Mouse (Mus musculus): ENCODE results near the gene Elavl3. TPM values are rescaled to one million over a fixed set of nuclear protein-coding genes. Genes with fewer than 3 reads are reported as not detected.

Elavl3 gene
- polyA plus RNA-seq, 1 experiment, result not detected

GRCm38 (mm10) chr9:21983911-21984310, 67.9 kb downstream of the Elavl3 start:
- peaks cover 13% of the 10 kb centered on the region; the same call in 1 of the 2 replicates for H3K27me3 ChIP-seq (ENCODE audit: control insufficient read depth, insufficient read depth, low read length)
- 77% methylated on average over 3 of the region's 3 CpGs for WGBS
- DNase-seq (ENCODE audit: low read depth in 1 of 2, low spot score in 2 of 2), result no peak
- no peaks in the 10 kb centered on the region for H3K36me3 ChIP-seq (ENCODE audit: control insufficient read depth, insufficient read depth, low read length)
- TF ChIP-seq POLR2A (IDR thresholded peaks at IDR 0.05; ENCODE audit: low read depth, low read length) (no peak), CTCF (IDR thresholded peaks at IDR 0.05; ENCODE audit: extremely low read depth, insufficient read depth, insufficient read length, insufficient replicate concordance) (no peak)
- no peak overlapping the region for H3K4me3 ChIP-seq (ENCODE audit: extremely low read depth, insufficient read depth, insufficient read length)
- peaks cover 6% of the 10 kb centered on the region; the same call in 1 of the 2 replicates for H3K4me1 ChIP-seq (ENCODE audit: control insufficient read depth, insufficient read depth, insufficient read length)
- no peak overlapping the region for H3K27ac ChIP-seq (ENCODE audit: insufficient read depth, low read length)

DNA sequence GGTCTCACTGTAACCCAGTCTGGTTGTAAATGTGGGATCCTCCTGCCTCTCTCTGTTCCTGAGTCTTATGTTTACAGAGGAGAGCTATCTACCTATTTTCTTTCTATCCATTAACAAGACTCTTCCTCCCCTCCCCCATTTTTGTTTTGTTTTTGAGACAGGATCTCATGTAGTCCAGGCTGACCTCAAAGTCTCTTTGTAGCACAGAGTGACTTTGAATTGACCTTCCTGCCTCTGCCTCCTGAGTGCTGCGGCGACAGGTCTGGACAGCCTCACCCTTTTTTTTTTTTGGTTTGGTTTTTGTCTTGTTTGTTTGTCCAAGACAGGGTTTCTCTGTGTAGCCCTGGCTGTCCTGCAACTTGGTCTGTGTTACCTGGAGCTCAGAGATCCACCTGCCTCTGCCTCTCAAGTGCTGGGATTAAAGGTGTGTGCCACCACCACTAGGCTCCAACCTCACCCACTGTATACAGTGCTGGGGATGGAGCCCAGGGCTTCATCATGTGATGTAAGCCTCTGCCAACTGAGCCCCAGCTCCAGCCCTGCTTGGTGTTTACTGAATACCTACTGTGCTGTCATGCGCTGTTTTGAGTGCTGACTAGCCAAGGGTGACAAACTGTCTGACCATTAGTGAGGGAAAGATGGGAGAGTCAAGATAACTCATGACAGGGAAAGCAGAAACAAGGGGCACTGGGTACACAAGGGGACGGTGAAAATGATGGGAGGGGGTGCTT, 73.3 kb downstream of the Elavl3 start:
- Histone ChIP-seq H3K4me1 (ENCODE audit: control insufficient read depth, insufficient read depth, insufficient read length) (no peaks in the 10 kb centered on the region), H3K27ac (ENCODE audit: insufficient read depth, low read length) (no peak overlapping the region), H3K4me3 (ENCODE audit: extremely low read depth, insufficient read depth, insufficient read length) (no peak overlapping the region), H3K27me3 (ENCODE audit: control insufficient read depth, insufficient read depth, low read length) (0 out of 2 replicates have a peak, but pooled peaks cover 1% of the 10 kb centered on the region), H3K36me3 (ENCODE audit: control insufficient read depth, insufficient read depth, low read length) (no peaks in the 10 kb centered on the region)
- DNase-seq (ENCODE audit: low read depth in 1 of 2, low spot score in 2 of 2), result no peak
- TF ChIP-seq POLR2A (IDR thresholded peaks at IDR 0.05; ENCODE audit: low read depth, low read length), result no peak
- no peak for TF ChIP-seq CTCF (IDR thresholded peaks at IDR 0.05; ENCODE audit: extremely low read depth, insufficient read depth, insufficient read length, insufficient replicate concordance)
- WGBS, result 90% methylated on average over 4 of the region's 4 CpGs

GRCm38 (mm10) chr9:21977972-21978371, 73.9 kb downstream of the Elavl3 start:
- TF ChIP-seq POLR2A (IDR thresholded peaks at IDR 0.05; ENCODE audit: low read depth, low read length), result no peak
- TF ChIP-seq CTCF (IDR thresholded peaks at IDR 0.05; ENCODE audit: extremely low read depth, insufficient read depth, insufficient read length, insufficient replicate concordance), result peak; percentile 64; the same call in 1 of the 2 replicates
- Histone ChIP-seq H3K27me3 (ENCODE audit: control insufficient read depth, insufficient read depth, low read length) (no peaks in the 10 kb centered on the region), H3K4me1 (ENCODE audit: control insufficient read depth, insufficient read depth, insufficient read length) (no peaks in the 10 kb centered on the region), H3K36me3 (ENCODE audit: control insufficient read depth, insufficient read depth, low read length) (no peaks in the 10 kb centered on the region), H3K4me3 (ENCODE audit: extremely low read depth, insufficient read depth, insufficient read length) (no peak overlapping the region), H3K27ac (ENCODE audit: insufficient read depth, low read length) (no peak overlapping the region)
- 34% methylated on average over 2 of the region's 2 CpGs for WGBS
- DNase-seq (ENCODE audit: low read depth in 1 of 2, low spot score in 2 of 2), result peak in 1 of 2 experiments; percentile 32

DNA sequence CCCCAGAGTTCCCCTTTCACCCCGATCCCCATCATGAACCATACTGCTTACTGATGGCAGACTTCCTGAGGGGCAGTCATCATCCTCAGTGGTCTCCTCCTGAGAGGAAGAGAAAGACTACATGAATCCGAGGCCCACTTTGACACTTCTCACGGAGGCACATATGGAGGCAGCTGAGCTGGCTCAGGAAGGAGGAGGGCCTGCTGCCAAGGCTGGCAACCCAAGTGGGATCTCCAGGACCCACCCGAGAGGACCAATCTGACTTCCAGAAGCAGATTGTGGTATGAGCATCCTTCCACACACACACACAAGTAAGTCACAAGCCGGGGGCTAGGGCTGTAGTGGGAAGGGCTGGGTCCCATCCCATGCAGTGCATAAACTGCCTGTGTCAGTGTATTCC, 74.5 kb downstream of the Elavl3 start:
- 87% methylated on average over 5 of the region's 5 CpGs for WGBS

DNA sequence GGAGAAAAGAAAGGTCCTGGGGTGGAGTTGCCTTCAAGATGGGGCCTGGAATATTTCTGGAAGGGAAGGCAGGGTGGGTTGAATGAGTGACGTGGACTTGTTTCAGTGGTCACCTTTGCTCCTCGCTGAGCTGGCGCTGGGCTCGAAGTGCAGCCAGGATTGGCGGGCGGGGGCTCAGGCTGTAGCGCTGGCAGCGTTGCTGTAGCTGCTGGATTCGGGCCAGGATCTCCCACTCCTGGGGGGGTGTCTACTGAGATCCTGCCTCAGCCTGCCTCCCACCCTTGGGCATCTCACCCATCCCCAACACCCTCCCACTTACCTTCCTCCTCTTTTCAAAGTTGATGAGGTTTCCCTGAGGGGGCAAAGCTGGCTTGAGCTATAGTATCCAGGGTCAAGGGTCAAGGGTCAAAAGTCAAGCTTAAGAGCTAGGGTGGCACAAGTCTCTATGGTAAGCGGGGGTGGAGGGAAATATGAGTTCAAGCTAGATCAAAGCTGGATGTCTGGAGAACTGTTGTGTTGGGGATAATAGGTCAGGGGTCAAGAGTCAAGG, 75.1 kb downstream of the Elavl3 start:
- DNase-seq (ENCODE audit: low read depth in 1 of 2, low spot score in 2 of 2), result no peak
- 89% methylated on average over 10 of the region's 10 CpGs for WGBS
- H3K36me3 ChIP-seq (ENCODE audit: control insufficient read depth, insufficient read depth, low read length), result no peaks in the 10 kb centered on the region
- H3K27ac ChIP-seq (ENCODE audit: insufficient read depth, low read length), result no peak overlapping the region
- no peak for TF ChIP-seq POLR2A (IDR thresholded peaks at IDR 0.05; ENCODE audit: low read depth, low read length)
- TF ChIP-seq CTCF (IDR thresholded peaks at IDR 0.05; ENCODE audit: extremely low read depth, insufficient read depth, insufficient read length, insufficient replicate concordance), result no peak
- H3K27me3 ChIP-seq (ENCODE audit: control insufficient read depth, insufficient read depth, low read length), result no peaks in the 10 kb centered on the region
- no peak overlapping the region for H3K4me3 ChIP-seq (ENCODE audit: extremely low read depth, insufficient read depth, insufficient read length)
- no peaks in the 10 kb centered on the region for H3K4me1 ChIP-seq (ENCODE audit: control insufficient read depth, insufficient read depth, insufficient read length)

More for the DNA sequence above, 74.5 kb downstream of the Elavl3 start:
- no peak overlapping the region for H3K27ac ChIP-seq (ENCODE audit: insufficient read depth, low read length)
- no peak overlapping the region for H3K4me3 ChIP-seq (ENCODE audit: extremely low read depth, insufficient read depth, insufficient read length)
- no peak for TF ChIP-seq POLR2A (IDR thresholded peaks at IDR 0.05; ENCODE audit: low read depth, low read length)
- no peak for TF ChIP-seq CTCF (IDR thresholded peaks at IDR 0.05; ENCODE audit: extremely low read depth, insufficient read depth, insufficient read length, insufficient replicate concordance)
- H3K36me3 ChIP-seq (ENCODE audit: control insufficient read depth, insufficient read depth, low read length), result no peaks in the 10 kb centered on the region
- H3K27me3 ChIP-seq (ENCODE audit: control insufficient read depth, insufficient read depth, low read length), result no peaks in the 10 kb centered on the region
- DNase-seq (ENCODE audit: low read depth in 1 of 2, low spot score in 2 of 2), result no peak
- no peaks in the 10 kb centered on the region for H3K4me1 ChIP-seq (ENCODE audit: control insufficient read depth, insufficient read depth, insufficient read length)

GRCm38 (mm10) chr9:21969304-21969703, 82.5 kb downstream of the Elavl3 start:
- DNase-seq (ENCODE audit: low read depth in 1 of 2, low spot score in 2 of 2), result no peak
- Histone ChIP-seq H3K4me3 (ENCODE audit: extremely low read depth, insufficient read depth, insufficient read length) (no peak overlapping the region), H3K36me3 (ENCODE audit: control insufficient read depth, insufficient read depth, low read length) (no peaks in the 10 kb centered on the region), H3K27ac (ENCODE audit: insufficient read depth, low read length) (no peak overlapping the region), H3K4me1 (ENCODE audit: control insufficient read depth, insufficient read depth, insufficient read length) (no peaks in the 10 kb centered on the region), H3K27me3 (ENCODE audit: control insufficient read depth, insufficient read depth, low read length) (no peaks in the 10 kb centered on the region)
- WGBS, result 85% methylated on average over 4 of the region's 4 CpGs
- TF ChIP-seq CTCF (IDR thresholded peaks at IDR 0.05; ENCODE audit: extremely low read depth, insufficient read depth, insufficient read length, insufficient replicate concordance), result no peak
- TF ChIP-seq POLR2A (IDR thresholded peaks at IDR 0.05; ENCODE audit: low read depth, low read length), result no peak

DNA sequence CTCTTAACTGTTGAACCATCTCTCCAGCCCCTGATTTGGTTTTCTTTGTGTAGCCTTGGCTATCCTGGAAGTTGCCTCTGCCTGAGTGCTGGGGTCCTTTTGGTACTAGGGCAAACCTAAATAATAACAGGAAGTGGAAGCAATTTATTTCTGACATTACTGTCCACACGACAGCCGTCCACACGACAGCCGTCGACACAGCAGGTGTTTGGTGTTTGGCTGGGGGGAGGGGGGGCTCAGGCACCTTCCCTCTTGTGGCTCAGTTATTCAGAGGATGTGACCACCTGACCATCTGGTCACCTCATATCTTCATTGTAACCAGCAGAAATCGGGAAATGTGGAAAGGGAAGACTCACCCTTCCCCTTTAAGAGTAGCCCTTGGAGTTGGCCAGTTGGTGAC, 82.9 kb downstream of the Elavl3 start:
- Histone ChIP-seq H3K27ac (ENCODE audit: insufficient read depth, low read length) (no peak overlapping the region), H3K36me3 (ENCODE audit: control insufficient read depth, insufficient read depth, low read length) (no peaks in the 10 kb centered on the region), H3K27me3 (ENCODE audit: control insufficient read depth, insufficient read depth, low read length) (no peaks in the 10 kb centered on the region), H3K4me3 (ENCODE audit: extremely low read depth, insufficient read depth, insufficient read length) (no peak overlapping the region), H3K4me1 (ENCODE audit: control insufficient read depth, insufficient read depth, insufficient read length) (no peaks in the 10 kb centered on the region)
- DNase-seq (ENCODE audit: low read depth in 1 of 2, low spot score in 2 of 2), result no peak
- no peak for TF ChIP-seq POLR2A (IDR thresholded peaks at IDR 0.05; ENCODE audit: low read depth, low read length)
- no peak for TF ChIP-seq CTCF (IDR thresholded peaks at IDR 0.05; ENCODE audit: extremely low read depth, insufficient read depth, insufficient read length, insufficient replicate concordance)
- 26% methylated on average over 6 of the region's 6 CpGs for WGBS

Other genes with a start within 250 kb of the Elavl3 start
- 0.60 and 1.3 TPM in 2 replicates for gene Angptl8, start 216.5 kb downstream of the Elavl3 start, polyA plus RNA-seq (2012; rRNA removed)
- 43.3 and 47.6 TPM in 2 replicates for gene Dock6, start 199.4 kb downstream of the Elavl3 start, polyA plus RNA-seq (2012; rRNA removed)
- gene Rab3d, start 133.8 kb downstream of the Elavl3 start, polyA plus RNA-seq (2012; rRNA removed), result 21.1 and 29.6 TPM in 2 replicates
- gene Ccdc159, start 124.6 kb downstream of the Elavl3 start, polyA plus RNA-seq (2012; rRNA removed), result 0.75 and 0.95 TPM in 2 replicates
- gene Tmem205, start 124.5 kb downstream of the Elavl3 start, polyA plus RNA-seq (2012; rRNA removed), result 19.4 and 24.1 TPM in 2 replicates
- 2.6 and 3.9 TPM in 2 replicates for gene Plppr2, start 115.0 kb downstream of the Elavl3 start, polyA plus RNA-seq (2012; rRNA removed)
- 6.5 and 7.4 TPM in 2 replicates for gene Swsap1, start 96.3 kb downstream of the Elavl3 start, polyA plus RNA-seq (2012; rRNA removed)
- gene Epor, start 88.5 kb downstream of the Elavl3 start, polyA plus RNA-seq (2012; rRNA removed), result 49.5 and 59.5 TPM in 2 replicates
- gene Rgl3, start 62.6 kb downstream of the Elavl3 start, polyA plus RNA-seq (2012; rRNA removed), result 7.4 and 8.0 TPM in 2 replicates
- 0.12 TPM in 1 of 2 replicates, not detected in the other for gene Ccdc151, start 49.4 kb downstream of the Elavl3 start, polyA plus RNA-seq (2012; rRNA removed)
- gene Prkcsh, start 49.2 kb downstream of the Elavl3 start, polyA plus RNA-seq (2012; rRNA removed), result 47.4 and 48.7 TPM in 2 replicates
- not detected in 2 replicates for gene Gm49318, start 19.2 kb upstream of the Elavl3 start, polyA plus RNA-seq (2012; rRNA removed)
- 21.6 and 28.1 TPM in 2 replicates for gene Zfp653, start 19.4 kb upstream of the Elavl3 start, polyA plus RNA-seq (2012; rRNA removed)
- 21.8 and 30.1 TPM in 2 replicates for gene Ecsit, start 33.4 kb upstream of the Elavl3 start, polyA plus RNA-seq (2012; rRNA removed)
- 7.2 and 8.0 TPM in 2 replicates for gene Cnn1, start 47.2 kb upstream of the Elavl3 start, polyA plus RNA-seq (2012; rRNA removed)
- gene Elof1, start 65.1 kb upstream of the Elavl3 start, polyA plus RNA-seq (2012; rRNA removed), result 70.2 and 89.3 TPM in 2 replicates
- gene Acp5, start 83.7 kb upstream of the Elavl3 start, polyA plus RNA-seq (2012; rRNA removed), result 309 and 340 TPM in 2 replicates
- gene Pigyl, start 104.8 kb upstream of the Elavl3 start, polyA plus RNA-seq (2012; rRNA removed), result 23.6 and 38.6 TPM in 2 replicates
- not detected in 2 replicates for gene Zfp872, start 136.1 kb upstream of the Elavl3 start, polyA plus RNA-seq (2012; rRNA removed)
- 13.8 and 15.1 TPM in 2 replicates for gene Zfp809, start 173.7 kb upstream of the Elavl3 start, polyA plus RNA-seq (2012; rRNA removed)
- 0.13 and 0.15 TPM in 2 replicates for gene Zfp599, start 207.9 kb upstream of the Elavl3 start, polyA plus RNA-seq (2012; rRNA removed)

All from spleen, adult 2 months (tissue).